Comparison of ENCODE assay signal across 31 mouse cellular contexts in the genomic region with DNA sequence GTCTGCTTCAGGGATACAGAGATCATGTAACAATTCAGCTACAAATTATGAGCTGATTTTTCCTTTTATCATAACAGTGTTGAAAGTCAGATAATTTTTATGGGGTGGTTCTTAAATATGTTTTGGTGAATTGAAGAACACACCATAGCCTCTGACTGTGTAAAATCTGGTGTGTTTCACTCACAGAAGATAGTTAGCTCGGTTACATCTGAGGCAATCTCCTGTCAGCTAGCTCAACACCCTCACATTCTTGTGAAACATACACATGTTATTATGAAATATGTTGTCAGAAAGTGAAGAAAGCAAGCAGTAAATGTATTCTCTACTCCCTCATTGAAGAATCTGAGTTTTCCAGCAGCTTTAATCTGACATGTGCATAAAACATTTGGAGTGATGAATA. TPM values are rescaled to one million over a fixed set of nuclear protein-coding genes. Genes with fewer than 3 reads are reported as not detected.
"Had no signal": no experiment of that assay in that cellular context is flagged by ENCODE, and none has a peak within 500 bp of the region (broad histone marks: within the 10 kb centered on the region; RNA-seq: fewer than 3 reads in every experiment).

No protein-coding gene starts in this region.

- ATAC-seq: hindbrain, postnatal 0 days; intestine, embryonic 16.5 days had no signal

- H3K4me3 ChIP-seq: gastrocnemius, adult 2 months; heart, embryonic 10.5 days; heart, embryonic 12.5 days; hindbrain, embryonic 13.5 days; hindbrain, embryonic 15.5 days; kidney, embryonic 15.5 days; layer of hippocampus, adult 2 months; limb, embryonic 13.5 days; limb, embryonic 15.5 days had no signal

- H3K9me3 ChIP-seq: heart, embryonic 10.5 days; heart, embryonic 12.5 days; hindbrain, embryonic 13.5 days; hindbrain, embryonic 15.5 days; kidney, embryonic 15.5 days; limb, embryonic 13.5 days; limb, embryonic 15.5 days had no signal

- H3K4me1 ChIP-seq: heart, embryonic 10.5 days; heart, embryonic 12.5 days; hindbrain, embryonic 13.5 days; hindbrain, embryonic 15.5 days; kidney, embryonic 15.5 days; limb, embryonic 13.5 days; limb, embryonic 15.5 days had no signal

- DNase-seq: gastrocnemius, adult 2 months; gastrocnemius, postnatal 10 days; gastrocnemius, postnatal 25 days; heart, adult 18-20 months; heart, postnatal 10 days; heart, postnatal 36 days; kidney, adult 11 months; kidney, adult 2 months; kidney, adult 9 months; kidney, postnatal 14 days; kidney, postnatal 36 days; left cerebral cortex, postnatal 4 days had no signal

- H3K27ac ChIP-seq: gastrocnemius, adult 2 months; heart, embryonic 10.5 days; hindbrain, embryonic 13.5 days; hindbrain, embryonic 15.5 days; hindbrain, postnatal 0 days; kidney, embryonic 15.5 days; kidney, postnatal 0 days; layer of hippocampus, adult 2 months; limb, embryonic 13.5 days; limb, embryonic 15.5 days had no signal

- H3K4me2 ChIP-seq: heart, embryonic 12.5 days; hindbrain, embryonic 13.5 days; hindbrain, embryonic 15.5 days; kidney, embryonic 15.5 days; limb, embryonic 13.5 days; limb, embryonic 15.5 days had no signal

- H3K36me3 ChIP-seq: heart, embryonic 10.5 days; heart, embryonic 12.5 days; hindbrain, embryonic 13.5 days; hindbrain, embryonic 15.5 days; kidney, embryonic 15.5 days; limb, embryonic 13.5 days; limb, embryonic 15.5 days had no signal

- H3K27me3 ChIP-seq: heart, embryonic 12.5 days; hindbrain, embryonic 13.5 days; hindbrain, embryonic 15.5 days; kidney, embryonic 15.5 days; limb, embryonic 13.5 days; limb, embryonic 15.5 days had no signal

- H3K9ac ChIP-seq: heart, embryonic 12.5 days; hindbrain, embryonic 13.5 days; hindbrain, embryonic 15.5 days; kidney, embryonic 15.5 days; limb, embryonic 13.5 days; limb, embryonic 15.5 days had no signal

RNA-seq across cellular contexts. Expression of gene Gm12666, which starts 24.7 kb away (rescaled TPM):
- total RNA-seq: hematopoietic stem cell, adult 5-6 weeks; hindbrain, postnatal 0 days; liver, adult 2 months had no signal
- polyA plus RNA-seq: frontal cortex, adult 2 months; heart, embryonic 10.5 days; heart, embryonic 12.5 days; heart, embryonic 14.5 days; heart, embryonic 16.5 days; hindbrain, embryonic 11.5 days; hindbrain, embryonic 13.5 days; hindbrain, embryonic 15.5 days; intestine, embryonic 14.5 days; intestine, embryonic 16.5 days; kidney, adult 2 months; kidney, embryonic 15.5 days; kidney, postnatal 0 days; limb, embryonic 11.5 days; limb, embryonic 13.5 days; limb, embryonic 15.5 days; liver, adult 2 months had no signal
